Mouse (Mus musculus) embryonic fibroblast, embryonic 13.5 days (primary cell): Measurements from ENCODE around the gene Slc7a11.

Source experiments
- CTCF ChIP-seq: IDR thresholded peaks from 2 replicates; pipeline ENCODE4 v1.5.1; 2011; ENCODE audit warnings: mild to moderate bottlenecking, control low read depth, low read length, moderate library complexity, borderline replicate concordance; ENCODE audit not compliant: insufficient read depth
- POLR2A ChIP-seq: IDR thresholded peaks from 2 replicates; pipeline ENCODE4 v1.6.1; 2011; ENCODE audit warnings: low read depth, mild to moderate bottlenecking, control low read depth, low read length, moderate library complexity

DNA sequence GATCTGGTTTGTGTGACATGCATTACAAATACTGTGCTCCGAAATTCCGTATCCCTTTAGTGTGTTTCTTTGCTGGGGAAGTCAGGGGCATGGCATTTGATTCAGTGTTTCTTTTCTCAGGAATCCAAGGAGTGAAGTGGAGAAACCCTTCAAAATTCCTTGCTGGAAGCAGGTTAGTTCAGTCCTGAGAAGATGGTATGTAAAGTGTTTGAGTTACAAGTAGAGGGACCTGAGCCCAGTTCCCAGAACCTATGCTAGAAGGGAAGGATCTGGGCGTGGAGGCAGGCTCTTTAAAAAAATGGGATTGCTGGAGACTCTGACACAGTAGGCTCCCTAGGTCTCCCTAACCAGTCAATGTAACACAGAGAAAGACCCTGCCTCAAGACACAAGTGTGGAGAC is 572.6 kb downstream of the Slc7a11 start:
- no peak for TF ChIP-seq CTCF
- TF ChIP-seq POLR2A: no peak
